Mouse (Mus musculus): ENCODE measurements at regions not wholly inside any gene's neighbourhood (a gene's known extent, or its start where the extent isn't known, plus 50 kb on each side); places are given as distances from the start of the nearest gene placed in this dataset.
"Not testable (repeated sequence)": the region's sequence is repeated elsewhere in the genome, so short reads cannot be mapped to it uniquely, and the experiment has no call there.

- no peak for DNase-seq
These were observed 96.1 kb upstream of the Tcerg1l start for GRCm38 (mm10) chr7:138493661-138494060.

- no peak for DNase-seq
These were observed 94.7 kb upstream of the Tcerg1l start for GRCm38 (mm10) chr7:138492261-138492660.

- no peak for DNase-seq
These were observed 91.9 kb upstream of the Tcerg1l start for GRCm38 (mm10) chr7:138489471-138489870.

DNA sequence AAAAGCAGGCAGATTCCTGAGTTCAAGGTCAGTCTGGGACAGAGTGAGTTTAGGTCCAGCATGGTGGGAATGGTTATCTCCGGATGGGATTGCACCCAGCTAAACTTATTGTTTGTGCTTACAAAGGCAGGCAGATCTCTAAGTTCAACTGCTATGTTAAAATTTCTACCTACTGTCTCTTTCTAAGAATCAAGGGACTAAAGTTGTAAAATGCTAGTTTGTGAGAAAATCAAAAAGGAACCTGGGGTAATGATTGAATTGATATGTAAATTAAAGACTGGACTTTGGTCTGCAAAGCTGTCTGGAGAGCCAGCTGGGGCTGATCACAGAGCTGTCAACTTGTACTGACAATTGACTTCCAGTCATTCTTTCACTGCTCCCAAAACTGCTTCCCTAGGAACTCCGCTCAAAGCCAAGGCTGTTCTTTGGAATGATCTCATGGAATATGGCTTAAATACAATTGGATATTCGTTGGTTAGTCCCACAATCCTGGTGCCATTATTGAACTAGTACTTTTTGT is 90.7 kb upstream of the Tcerg1l start:
- no peak for DNase-seq

DNA sequence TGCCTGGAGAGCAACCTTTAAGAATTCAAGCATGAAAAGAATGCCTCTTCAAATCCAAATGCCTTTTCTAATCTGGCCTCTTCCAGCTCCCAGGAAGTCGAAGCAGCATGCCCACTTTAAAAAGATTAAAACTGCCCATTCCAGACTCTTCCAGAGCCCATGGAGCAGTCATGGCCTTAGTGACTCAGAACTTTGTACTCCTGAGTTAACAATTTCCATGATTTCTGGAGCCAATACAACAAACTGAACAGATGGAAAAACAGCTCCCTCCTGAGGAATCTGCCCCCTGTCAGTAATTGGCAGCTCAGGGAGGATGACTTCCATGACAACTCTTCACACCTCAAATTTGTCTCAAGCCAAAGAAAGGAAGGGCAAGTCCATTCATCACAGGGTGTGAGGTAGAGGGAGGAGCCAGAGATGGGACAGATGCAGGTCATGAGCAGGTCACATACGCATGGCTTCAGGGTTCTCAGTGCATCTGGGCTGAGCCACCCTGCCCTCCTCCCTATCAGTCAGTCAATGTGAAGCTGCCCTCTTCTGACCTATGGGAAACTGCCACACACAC is 75.4 kb upstream of the Tcerg1l start:
- peak in 1 of 2 experiments; percentile 5 for DNase-seq

DNA sequence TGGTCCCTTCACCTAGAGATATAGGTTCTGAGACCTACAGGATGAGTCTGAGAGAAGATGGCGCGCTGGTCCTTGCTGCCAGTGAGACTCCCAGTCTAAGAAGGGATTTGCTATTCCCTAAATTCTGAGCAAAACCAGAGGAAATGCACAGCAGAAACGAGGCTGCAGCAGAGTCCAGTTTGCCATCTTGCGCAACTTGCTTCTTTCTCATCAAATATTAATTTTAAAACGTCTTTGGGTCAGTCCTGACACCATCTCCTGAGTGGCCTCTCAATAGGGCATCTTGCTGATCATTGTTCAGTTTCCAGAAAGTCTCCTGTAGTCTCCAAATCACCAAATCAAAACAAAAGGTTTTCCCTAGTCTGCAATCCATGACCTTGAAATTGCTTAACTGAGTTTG is 74.8 kb upstream of the Tcerg1l start:
- DNase-seq: no peak

GRCm38 (mm10) chr7:138469211-138469610 is 71.7 kb upstream of the Tcerg1l start:
- DNase-seq: no peak

DNA sequence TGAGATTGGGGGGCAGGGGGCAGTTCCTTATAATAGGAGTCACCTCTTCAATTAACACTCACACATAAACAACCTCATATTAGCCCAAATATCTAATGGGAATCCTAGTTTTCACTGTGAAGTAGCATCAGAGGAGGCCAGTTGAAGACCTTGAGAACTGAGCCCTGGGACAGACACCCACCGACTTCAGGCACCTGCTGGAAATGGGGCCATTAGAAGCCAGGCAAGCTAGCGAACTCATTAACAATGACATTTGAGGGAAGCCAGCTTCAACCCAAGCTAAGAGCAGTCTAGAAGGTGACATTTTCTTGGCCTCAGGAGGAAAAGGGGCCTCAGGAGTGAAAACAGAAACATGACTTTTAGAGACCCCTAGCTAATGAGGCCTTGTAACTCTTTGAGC is 70.9 kb upstream of the Tcerg1l start:
- DNase-seq: no peak

DNA sequence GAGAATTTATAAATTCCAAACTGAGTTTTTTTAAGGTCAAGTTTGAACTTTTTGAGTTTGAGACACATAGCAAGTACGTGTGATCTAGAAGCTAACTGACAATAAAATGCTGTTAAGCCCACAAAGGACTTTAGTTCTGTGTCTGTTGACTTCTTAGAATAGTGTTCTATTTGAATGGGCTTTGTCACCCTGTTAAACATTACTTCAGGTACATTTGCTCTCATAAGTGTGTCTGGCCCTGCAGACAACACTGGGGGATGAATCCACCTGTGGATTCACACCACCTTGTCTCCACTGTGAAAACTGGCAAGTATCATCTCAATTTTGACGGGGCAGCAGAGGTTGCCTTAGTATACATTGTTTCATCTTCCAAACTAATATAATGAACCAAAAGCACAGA is 70.5 kb upstream of the Tcerg1l start:
- no peak for DNase-seq

GRCm38 (mm10) chr7:138467386-138467785 is 69.9 kb upstream of the Tcerg1l start:
- no peak for DNase-seq

- DNase-seq: no peak
These were observed 60.4 kb upstream of the Tcerg1l start for GRCm38 (mm10) chr7:138457964-138458363.

- no peak for DNase-seq
These were observed 57.8 kb upstream of the Tcerg1l start for GRCm38 (mm10) chr7:138455371-138455770.

DNA sequence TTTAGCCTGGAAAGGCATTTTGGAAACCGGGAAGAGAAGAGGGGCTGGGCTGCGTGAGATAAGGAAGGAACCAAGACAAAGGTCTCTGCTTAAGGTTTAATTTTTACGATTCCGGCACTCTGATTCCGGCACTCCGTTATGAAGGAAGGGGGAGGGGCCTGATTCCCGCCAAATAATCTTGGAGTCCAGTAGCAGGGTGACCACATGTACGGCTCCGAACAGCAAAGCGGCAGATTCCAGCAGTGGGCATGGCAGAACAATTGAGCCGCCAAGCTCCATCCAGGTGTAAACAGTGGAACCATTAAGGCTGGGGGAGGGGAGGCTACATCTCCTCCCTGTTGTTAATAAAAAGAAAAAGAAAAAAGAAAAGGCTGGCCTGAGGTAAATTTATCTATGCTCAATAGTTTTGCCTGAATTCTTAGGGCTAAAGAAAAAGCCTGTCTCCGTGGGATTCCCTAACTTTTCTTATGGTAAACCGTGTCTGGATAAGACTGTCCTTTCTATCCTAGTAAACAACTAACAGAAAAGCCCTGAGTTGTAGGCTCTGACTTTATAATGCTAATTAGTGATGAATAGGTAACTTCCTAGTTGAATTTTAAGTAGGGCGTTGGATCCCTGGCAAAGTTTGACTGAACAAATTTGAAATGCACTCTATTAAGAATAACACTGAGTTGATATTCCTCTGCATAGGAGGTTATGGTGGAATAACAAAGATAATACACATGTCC is 57.1 kb upstream of the Tcerg1l start:
- DNase-seq: not testable (repeated sequence)

DNA sequence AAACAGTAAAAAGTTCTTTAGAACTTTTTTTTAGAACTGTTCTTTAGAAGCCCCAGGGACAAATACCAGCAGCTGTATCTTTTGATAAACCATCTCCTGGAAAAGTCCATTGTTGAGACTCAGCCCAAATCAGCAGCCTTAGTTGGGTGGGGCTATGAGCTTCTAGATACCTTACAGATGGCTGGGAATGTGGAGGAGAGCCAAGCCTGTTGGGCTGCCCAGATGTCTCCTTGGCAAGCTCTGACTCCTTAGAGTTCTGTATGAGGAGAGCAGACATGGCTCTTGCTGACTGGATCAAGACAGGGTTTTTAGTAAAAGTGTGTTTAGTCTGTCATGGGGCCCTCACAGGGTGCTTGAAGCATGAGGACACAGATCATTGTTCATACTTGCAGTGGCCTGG is 53.8 kb upstream of the Tcerg1l start:
- peak in 1 of 2 experiments; percentile 24 for DNase-seq

- no peak for DNase-seq
These were observed 51.0 kb upstream of the Tcerg1l start for GRCm38 (mm10) chr7:138448519-138448918.
